Mouse (Mus musculus) left cerebral cortex, adult 2 months (tissue): ENCODE data around the gene Lrrc10. TPM values are rescaled to one million over a fixed set of nuclear protein-coding genes. Genes with fewer than 3 reads are reported as not detected.

ENCODE experiments used
- DNase-seq, 2 experiments: peaks; one replicate each; pipeline ENCODE4 v3.0.0; 2021 to 2022; ENCODE audit warnings: low spot score in 2 of 2, mixed read lengths in 1 of 2; ENCODE audit errors: extremely low spot score in 1 of 2
- H3K27ac ChIP-seq: fragments of 200-600 bp; 2 replicates; pipeline ENCODE4 v1.8.1; 2022
- H3K4me3 ChIP-seq: fragments of 200-600 bp; 2 replicates; pipeline ENCODE4 v1.8.1; 2022
- CTCF ChIP-seq: fragments of 200-600 bp; IDR thresholded peaks from 2 replicates; pipeline ENCODE4 v1.8.1; 2022; ENCODE audit warnings: antibody characterized with exemption, mild to moderate bottlenecking, moderate library complexity
- intact Hi-C: fragments of 180-260 bp; cut with DNase I; formaldehyde crosslinking; loops from one replicate; pipeline ENCODE4 v1.15.1; 2025
- total RNA-seq, 2 experiments: library from RNA; stranded (reverse); gene quantifications; 2 replicates each; pipeline ENCODE4 v1.2.3; 2021

The Lrrc10 gene
- total RNA-seq, 2 experiments from 2014 or later, result not detected

DNA sequence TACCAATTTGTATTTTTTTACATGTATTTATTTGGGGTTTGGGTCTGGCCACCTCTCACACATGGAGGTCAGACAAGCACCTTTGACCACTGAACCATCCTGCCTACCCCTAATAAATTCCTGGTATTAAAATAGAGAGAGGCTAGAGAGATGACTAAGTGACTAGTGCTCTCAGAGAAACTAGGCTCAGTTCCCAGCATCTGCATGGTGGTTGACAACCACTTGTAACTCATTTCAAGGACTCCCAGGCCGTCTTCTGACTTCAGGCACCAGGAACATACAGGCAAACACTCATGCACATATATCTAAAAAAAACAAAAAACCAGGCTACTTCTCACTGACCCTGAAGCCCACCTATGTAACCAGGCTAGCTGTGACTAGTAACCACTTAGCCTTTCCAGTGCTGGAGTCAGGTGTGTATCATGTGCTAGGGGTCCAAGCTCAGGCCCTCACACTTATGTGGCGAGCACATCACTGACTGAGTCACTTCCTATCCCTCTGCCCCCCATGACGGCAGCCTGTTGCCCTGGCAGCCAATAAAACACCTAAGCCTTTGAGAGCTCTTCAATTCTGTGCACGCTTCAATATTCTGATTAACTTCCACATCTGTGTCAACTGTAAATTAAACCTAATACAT lies 4.9 kb downstream of the Lrrc10 start:
- DNase-seq, result no peak
- intact Hi-C loops, result loop anchor here (10.0 kb wide), 2 partner anchors 315 to 645 kb away; no protein-coding TSS in a partner anchor
- H3K27ac ChIP-seq, result no peak overlapping the region
- TF ChIP-seq CTCF, result no peak
- no peak overlapping the region for H3K4me3 ChIP-seq

DNA sequence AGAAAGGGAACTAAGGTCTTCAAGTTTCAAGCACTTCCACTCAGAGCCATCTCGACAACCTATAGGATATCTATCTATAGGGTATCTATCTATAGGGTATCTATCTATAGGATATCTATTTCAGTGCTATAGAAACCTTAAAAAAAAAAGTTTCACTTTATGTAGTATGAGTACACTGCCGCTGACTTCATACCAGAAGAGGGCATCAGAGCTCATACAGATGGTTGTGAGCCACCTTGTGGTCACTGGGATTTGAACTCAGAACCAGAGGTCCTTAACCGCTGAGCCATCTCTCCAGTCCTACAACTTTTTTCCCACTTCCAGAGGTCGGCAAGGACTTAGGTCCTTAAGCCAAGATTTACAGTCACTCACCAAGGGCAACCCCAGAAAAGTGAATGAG lies 10.5 kb downstream of the Lrrc10 start:
- Histone ChIP-seq H3K27ac (no peak overlapping the region), H3K4me3 (no peak overlapping the region)
- intact Hi-C loops, result loop anchor here (10.0 kb wide), 2 partner anchors 309 to 639 kb away; no protein-coding TSS in a partner anchor
- peak; percentile 21 for TF ChIP-seq CTCF
- DNase-seq, result no peak

DNA sequence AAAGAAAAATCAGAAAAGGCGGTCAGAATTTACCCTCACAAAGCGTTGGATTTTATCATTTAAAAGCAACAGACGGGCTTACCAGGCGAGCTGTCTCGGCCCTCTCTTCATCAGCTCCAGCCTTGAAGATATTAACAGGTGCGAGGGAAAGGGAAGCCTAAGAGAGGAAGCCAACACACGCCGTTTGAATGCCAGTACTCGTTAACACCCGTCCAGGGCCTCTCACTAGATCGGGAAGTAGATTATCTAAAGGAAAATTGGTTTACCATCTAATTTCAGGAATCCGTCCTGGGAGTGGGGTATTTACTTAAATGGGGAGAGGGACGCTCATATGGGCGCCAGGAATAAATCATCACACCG lies 17.7 kb downstream of the Lrrc10 start:
- TF ChIP-seq CTCF, result no peak
- Histone ChIP-seq H3K27ac (peak overlapping the region; percentile 51), H3K4me3 (peak overlapping the region; percentile 98)
- DNase-seq, result no peak
- intact Hi-C loops, result loop anchor here (1.0 to 5.0 kb wide), 3 partner anchors 85 to 159 kb away; partner anchors contain the start of genes Frs2 and Yeats4

GRCm38 (mm10) chr10:117063254-117064021 lies 18.3 kb downstream of the Lrrc10 start, which contains the start of gene Cct2:
Cct2 (minus strand) TSS chr10:117063814.
- peak; percentile 87 to 89 for DNase-seq
- intact Hi-C loops, result loop anchor here (1.0 to 5.0 kb wide), 3 partner anchors 85 to 159 kb away; partner anchors contain the start of genes Frs2 and Yeats4
- Histone ChIP-seq H3K4me3 (peak within 1 kb of the TSS; percentile 98), H3K27ac (peak within 1 kb of the TSS; percentile 81)
- no peak; the same call in 1 of the 2 replicates for TF ChIP-seq CTCF

GRCm38 (mm10) chr10:117064076-117064475 lies 18.9 kb downstream of the Lrrc10 start:
- TF ChIP-seq CTCF, result no peak
- intact Hi-C loops, result loop anchor here (5.0 kb wide), 2 partner anchors 143 to 158 kb away; partner anchors contain the start of gene Yeats4
- H3K4me3 ChIP-seq, result peak overlapping the region; percentile 98
- no peak for DNase-seq
- H3K27ac ChIP-seq, result peak overlapping the region; percentile 81

DNA sequence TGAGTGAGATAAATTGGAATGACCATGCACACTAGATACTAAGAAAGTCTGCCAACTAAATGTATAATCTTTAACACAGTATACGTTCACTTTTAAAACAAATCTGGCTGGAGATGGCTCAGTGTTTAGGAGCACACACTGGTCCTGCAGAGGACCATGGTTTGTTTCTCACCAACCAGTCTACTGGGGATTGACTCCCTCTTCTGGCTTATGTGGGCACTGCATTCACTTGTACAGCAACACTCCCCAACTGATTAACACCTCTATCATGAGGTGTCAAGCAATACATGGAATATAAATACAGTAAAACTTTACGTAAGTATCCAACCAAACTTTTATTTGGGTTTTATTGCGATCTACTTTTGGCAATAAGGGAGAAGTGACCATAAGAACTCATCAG lies 24.0 kb downstream of the Lrrc10 start:
- peak; percentile 19 for TF ChIP-seq CTCF
- H3K4me3 ChIP-seq, result no peak overlapping the region
- DNase-seq, result no peak
- no peak overlapping the region for H3K27ac ChIP-seq
- intact Hi-C loops, result no loop called here

DNA sequence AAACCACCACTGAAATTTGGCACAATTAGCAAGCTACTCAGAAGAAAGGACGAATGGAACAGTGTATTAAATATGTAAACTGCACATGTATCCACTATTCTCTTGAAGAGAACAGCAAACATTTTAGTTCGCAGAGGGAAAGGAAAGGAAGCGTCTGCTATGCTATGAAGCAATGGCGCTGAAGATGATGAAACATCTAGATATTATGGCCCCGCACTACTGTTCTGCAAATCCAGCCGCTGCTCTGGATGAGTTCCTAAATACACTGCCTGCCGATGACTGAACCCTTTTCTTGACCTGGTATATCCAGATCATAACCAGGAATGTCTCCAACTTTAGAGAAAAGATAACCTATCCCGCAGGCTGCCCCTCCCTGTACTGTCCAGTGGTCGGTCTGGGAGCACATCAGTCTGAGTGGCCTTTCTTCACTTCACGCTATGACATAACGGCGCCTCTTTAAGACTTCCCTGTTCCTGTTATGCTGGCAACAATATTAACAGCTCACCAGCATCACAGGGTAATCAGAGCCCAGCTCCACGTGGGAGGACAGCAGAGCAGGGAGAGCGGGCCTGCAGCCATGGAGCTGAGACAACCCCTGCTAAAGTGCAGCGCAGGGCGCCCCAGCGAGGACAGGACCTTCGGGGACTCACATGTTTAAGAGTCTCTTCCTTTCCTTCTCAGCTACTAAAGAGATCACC lies 27.2 kb downstream of the Lrrc10 start:
- intact Hi-C loops, result no loop called here

DNA sequence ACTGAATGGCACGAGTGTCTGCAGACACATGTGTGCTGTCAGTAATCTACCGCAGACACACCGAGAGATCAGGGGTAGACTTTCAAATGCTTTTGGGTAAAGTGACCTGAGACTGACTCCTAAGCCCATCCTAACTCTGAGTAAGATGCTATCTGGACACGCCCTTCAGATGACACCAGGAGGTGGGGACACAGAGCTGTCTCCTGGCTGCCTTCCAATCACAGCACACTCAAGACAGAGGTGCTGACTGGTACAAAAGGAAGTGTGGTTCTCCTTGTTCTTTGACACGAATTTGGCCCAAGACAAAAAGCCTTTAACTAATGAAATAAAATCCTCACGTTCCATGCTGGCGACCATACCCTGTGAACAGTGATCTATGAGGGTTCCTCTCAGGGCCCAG lies 28.0 kb downstream of the Lrrc10 start:
- no peak overlapping the region for H3K27ac ChIP-seq
- no peak overlapping the region for H3K4me3 ChIP-seq
- intact Hi-C loops, result no loop called here
- no peak for DNase-seq
- TF ChIP-seq CTCF, result no peak

More for the DNA sequence above, 27.2 kb downstream of the Lrrc10 start:
- no peak for TF ChIP-seq CTCF
- Histone ChIP-seq H3K4me3 (no peak overlapping the region), H3K27ac (no peak overlapping the region)
- DNase-seq, result no peak

DNA sequence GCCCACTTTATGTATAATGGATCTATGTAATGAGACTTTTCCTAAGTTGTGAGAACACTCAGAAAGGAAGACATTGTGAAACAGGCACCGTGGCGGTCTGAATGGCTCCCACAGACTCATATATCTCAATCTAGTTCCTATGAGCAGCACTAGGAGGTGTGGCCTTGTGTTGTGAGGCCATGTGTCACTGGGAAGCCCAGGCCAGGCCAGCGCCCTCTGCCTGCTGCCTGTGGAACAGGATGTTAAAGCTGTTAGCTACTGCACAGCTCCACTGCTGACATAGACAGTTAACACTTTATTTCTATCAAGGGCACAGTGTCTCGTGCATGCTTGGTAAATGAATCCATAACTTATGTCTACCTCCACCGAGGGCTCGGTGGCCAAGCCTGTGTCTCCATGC lies 33.1 kb downstream of the Lrrc10 start:
- Histone ChIP-seq H3K27ac (no peak overlapping the region), H3K4me3 (no peak overlapping the region)
- no peak for DNase-seq
- TF ChIP-seq CTCF, result peak; percentile 42
- intact Hi-C loops, result no loop called here

DNA sequence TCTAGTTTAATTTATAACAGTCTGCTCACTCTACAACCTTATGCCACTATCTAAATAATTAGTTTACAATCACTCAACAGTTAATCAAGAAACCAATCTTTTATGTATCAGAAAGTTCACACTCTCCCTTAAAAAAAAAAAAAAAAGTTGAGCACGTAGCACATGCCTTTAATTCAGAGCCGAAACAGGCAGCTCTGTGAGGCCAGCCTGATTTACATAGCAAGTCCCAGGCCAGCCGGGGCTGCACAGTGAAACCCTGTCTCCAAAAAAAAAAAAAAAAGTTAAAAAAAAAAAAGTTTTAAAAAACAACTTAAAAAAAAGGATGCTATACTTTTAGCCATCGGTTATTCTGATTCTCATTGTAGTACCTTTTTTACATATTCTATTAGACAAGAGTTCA lies 36.2 kb downstream of the Lrrc10 start:
- H3K27ac ChIP-seq, result no peak overlapping the region
- intact Hi-C loops, result loop anchor here (5.0 kb wide), 2 partner anchors 66 to 126 kb away; partner anchors contain the start of gene Frs2
- TF ChIP-seq CTCF, result no peak
- no peak for DNase-seq
- no peak overlapping the region for H3K4me3 ChIP-seq

- Histone ChIP-seq H3K4me3 (no peak overlapping the region), H3K27ac (no peak overlapping the region)
- no peak for DNase-seq
- intact Hi-C loops, result loop anchor here (5.0 kb wide), 2 partner anchors 65 to 125 kb away; partner anchors contain the start of gene Frs2
- no peak for TF ChIP-seq CTCF
Measured at GRCm38 (mm10) chr10:117081914-117082359, 36.8 kb downstream of the Lrrc10 start.
